Mouse (Mus musculus): ENCODE measurements around the gene Pklr.

Pklr gene

GRCm38 (mm10) chr3:89163643-89164245, 27.8 kb downstream of the Pklr start:
- DNase-seq (ENCODE audit: low read depth, low spot score), result no peak

DNA sequence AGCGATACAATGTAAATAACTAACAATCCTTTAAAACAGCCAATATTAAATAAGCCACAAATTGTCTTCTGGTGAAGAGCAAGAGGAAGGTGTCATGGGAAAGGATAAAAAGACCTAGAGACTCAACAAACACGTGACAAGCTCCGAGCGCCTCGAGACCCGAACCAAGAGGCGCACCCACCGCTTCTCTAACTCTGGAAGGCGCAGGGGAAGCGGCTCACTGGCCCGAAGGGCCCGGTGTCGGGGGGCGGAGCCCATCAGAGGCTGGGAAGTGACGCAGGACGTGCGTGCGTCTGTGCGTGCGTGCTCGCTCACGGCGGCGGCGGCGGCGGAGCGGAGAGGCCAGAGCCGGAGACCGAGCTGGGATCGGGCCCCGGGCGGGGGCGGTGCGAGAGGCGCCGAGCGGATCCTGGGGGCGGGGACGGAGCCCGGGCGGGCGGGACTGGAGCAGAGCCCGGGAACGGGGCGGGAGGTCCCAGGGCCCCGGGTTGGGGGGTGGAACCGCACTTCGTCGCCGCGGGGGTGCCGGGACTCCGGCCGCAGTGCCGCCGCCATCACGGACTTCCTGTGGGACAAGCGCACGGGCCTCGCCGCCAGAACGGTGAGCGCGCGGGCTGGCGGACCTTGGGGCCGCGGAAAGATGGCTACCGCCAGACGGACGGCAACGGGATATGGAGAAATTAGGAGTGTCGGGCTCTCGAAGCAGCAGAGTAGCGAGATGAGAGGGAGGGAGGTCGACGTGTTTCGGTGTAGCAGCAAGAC, 28.7 kb downstream of the Pklr start, which contains the start of gene Clk2:
Clk2 (plus strand) TSS at position 290 of the 762 bp plus-strand sequence.
- peak; percentile 96 for DNase-seq (ENCODE audit: low read depth, low spot score)

DNA sequence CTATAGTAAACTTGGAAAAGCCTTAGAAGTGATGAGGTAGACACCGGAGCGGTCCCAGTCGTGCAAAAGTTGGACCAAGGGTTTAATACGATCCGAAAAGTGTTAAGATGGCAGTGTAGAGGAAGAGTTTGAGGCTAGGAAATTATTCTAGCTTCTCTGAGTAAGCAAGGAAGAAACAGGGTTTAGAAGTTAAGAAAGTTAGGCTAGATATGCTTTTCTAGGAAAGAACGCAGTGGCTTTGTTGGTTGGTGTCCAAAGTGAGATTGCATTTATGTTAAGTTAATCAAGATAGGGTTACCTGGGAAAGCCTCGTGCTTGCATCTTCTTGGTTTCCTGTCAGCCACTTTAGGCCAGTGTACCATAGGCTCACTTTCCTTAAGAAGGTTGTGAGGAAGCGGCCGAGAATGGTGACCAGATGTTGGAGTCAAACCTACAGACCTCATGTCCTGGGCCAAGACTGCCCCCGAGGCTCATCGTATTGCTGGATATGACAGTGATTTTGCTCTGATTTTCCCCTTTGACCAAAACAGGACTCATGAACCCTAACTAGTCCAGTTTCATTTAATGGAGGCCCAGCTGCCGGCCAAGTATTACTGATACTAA, 29.4 kb downstream of the Pklr start:
- DNase-seq (ENCODE audit: low read depth, low spot score), result no peak

GRCm38 (mm10) chr3:89166945-89167344, 31.0 kb downstream of the Pklr start:
- no peak for DNase-seq (ENCODE audit: low read depth, low spot score)

DNA sequence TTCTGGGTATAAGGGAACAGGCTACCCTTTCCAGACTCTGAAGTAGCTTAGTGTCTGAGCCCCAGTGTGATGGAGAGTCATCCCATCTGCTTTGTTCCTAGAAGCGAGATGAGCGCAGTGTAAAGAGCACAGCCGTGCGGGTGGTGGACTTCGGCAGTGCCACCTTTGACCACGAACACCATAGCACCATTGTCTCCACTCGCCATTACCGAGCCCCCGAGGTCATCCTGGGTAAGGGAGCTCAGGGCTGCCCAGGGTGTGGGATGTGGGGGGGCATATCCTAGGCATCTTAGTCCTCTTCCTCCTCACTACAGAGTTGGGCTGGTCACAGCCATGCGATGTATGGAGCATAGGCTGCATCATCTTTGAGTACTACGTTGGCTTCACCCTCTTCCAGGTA, 38.9 kb downstream of the Pklr start:
- DNase-seq (ENCODE audit: low read depth, low spot score), result no peak

GRCm38 (mm10) chr3:89175544-89175943, 39.6 kb downstream of the Pklr start:
- no peak for DNase-seq (ENCODE audit: low read depth, low spot score)

GRCm38 (mm10) chr3:89176421-89176820, 40.5 kb downstream of the Pklr start:
- no peak for DNase-seq (ENCODE audit: low read depth, low spot score)

GRCm38 (mm10) chr3:89177242-89178106, 41.5 kb downstream of the Pklr start, which contains the start of gene Scamp3:
Gene Scamp3, plus strand, starts transcription at chr3:89177473.
- DNase-seq (ENCODE audit: low read depth, low spot score), result peak; percentile 99

DNA sequence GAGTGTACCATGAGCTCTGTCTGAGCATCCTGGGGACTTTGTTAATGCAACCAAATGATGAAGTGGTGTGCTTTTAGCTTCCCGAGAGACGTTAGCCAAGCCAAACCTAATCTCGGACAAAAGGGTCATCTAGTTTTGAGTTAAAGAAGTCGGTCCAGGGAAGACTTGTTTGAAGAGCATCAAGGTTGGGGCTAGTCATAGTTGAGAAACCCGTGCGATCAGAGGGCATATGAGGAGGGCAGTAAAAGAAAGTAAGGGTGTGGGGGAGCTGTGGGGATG, 42.1 kb downstream of the Pklr start:
- no peak for DNase-seq (ENCODE audit: low read depth, low spot score)

DNA sequence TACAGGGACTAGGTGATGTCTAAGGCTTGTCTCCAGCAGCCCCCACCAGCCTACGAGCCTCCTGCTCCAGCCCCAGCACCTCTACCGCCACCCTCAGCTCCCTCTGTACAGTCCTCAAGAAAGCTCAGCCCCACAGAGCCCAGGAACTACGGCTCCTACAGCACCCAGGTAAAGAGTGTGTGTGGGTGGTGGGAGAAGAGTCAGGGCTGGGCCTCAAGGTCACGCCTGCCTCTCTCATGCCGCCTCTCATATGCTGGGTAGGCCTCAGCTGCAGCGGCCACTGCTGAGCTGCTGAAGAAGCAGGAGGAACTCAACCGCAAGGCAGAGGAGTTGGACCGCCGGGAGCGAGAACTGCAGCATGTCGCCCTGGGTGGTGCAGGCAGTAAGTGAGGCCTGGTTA, 43.1 kb downstream of the Pklr start:
- DNase-seq (ENCODE audit: low read depth, low spot score), result no peak

- DNase-seq (ENCODE audit: low read depth, low spot score), result no peak
Observed at GRCm38 (mm10) chr3:89181749-89182500, 46.0 kb downstream of the Pklr start.

DNA sequence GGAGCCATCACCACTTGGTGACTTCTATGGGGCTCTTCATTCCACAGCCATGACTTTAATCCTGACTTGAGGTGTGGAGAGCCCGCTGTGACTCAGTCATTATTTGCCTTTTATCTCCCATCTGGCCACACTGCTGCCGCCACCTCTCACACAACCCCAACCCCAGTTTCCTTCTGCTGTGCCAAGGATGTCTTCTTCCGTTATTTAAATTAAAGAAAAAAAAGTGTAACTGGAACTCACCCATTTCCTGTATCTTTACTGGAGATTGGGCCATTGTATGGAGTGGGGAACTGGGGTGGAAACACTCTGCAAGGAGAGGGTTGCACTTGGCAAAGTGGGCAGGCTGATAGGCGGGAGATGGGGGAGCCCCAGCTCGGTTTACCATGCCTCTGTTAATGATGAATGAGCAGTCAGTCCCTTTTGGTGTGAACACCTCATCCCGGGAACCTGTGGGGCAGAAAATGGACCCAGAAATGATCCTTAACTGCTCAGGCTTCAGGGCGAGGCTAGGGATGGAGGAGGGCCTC, 46.7 kb downstream of the Pklr start:
- no peak for DNase-seq (ENCODE audit: low read depth, low spot score)

DNA sequence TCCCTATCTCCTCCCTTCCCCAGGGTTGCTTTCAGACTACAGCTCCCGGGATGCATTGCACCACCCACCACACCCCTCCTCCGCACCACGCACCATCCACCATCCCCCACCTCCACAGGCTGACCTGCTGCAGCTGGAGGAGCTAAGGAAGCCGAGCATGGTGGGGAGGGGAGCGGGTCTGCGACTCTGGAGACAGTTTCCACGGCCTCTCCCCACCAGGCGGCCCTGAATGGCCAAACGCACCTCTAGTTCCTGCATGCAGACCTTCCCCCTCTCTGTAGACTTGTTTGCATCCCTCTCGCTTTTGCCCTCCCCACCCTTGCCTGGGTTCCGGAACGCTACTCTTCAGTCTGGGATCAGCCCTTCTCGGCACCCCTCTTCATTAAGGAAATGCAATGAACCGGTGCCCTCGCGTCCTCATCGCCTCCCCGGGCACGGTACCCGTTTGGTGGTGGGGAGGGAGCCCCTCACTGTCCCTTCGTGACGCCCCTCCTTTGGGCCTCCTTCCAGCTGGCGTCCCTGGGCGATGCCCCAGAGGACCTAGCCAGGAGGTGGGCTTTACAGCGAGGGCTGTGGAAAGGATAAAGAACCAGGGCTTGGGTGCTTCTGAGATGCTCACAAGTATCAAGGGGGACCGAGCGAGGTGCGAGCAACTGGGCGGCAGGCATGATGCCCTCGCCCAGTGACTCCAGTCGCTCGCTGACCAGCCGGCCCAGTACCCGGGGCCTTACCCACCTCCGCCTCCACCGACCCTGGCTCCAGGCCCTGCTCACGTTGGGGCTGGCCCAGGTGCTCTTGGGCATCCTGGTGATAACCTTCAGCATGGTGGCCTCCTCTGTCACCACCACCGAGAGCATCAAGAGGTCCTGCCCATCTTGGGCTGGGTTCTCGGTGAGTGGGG, 47.4 kb downstream of the Pklr start, which contains the start of gene Fam189b:
Fam189b (plus strand) TSS at position 86 of the 901 bp plus-strand sequence.
- DNase-seq (ENCODE audit: low read depth, low spot score), result peak; percentile 92

- no peak for DNase-seq (ENCODE audit: low read depth, low spot score)
Observed at GRCm38 (mm10) chr3:89183959-89184315, 48.0 kb downstream of the Pklr start.

DNA sequence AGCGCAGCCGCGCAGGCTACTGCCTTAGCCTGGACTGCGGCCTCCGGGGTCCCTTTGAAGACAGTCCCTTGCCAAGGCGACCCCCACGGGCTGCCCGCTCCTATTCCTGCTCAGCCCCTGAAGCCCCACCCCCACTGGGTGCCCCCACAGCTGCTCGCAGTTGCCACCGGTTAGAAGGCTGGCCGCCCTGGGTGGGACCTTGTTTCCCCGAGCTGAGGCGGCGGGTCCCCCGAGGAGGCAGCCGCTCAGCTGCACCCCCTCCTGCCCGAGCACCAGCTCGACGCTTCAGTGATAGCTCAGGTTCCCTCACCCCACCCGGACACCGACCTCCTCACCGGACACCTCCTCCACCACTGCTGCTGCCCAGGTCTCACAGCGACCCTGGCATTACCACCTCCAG, 51.3 kb downstream of the Pklr start:
- no peak for DNase-seq (ENCODE audit: low read depth, low spot score)

GRCm38 (mm10) chr3:89187690-89188477, 51.9 kb downstream of the Pklr start:
- DNase-seq (ENCODE audit: low read depth, low spot score), result no peak

DNA sequence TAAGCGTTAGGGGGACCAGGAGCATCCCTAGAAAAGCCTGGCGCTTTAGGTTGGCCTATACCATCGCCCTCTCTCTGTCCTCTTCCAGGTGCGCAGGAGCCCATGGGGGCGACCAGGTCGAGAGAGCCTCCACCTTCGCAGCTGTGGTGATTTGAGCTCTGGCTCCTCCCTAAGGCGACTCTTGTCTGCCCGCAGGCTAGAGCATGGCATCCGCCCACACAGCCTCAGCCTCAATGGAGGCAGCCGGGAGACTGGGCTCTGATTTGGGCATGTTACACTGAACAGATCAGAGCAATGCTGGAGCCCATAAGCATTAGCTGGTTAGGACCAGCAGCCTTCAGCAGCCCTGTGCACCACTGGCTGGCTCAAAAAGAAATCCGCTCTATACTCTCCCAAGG, 52.5 kb downstream of the Pklr start:
- no peak for DNase-seq (ENCODE audit: low read depth, low spot score)

DNA sequence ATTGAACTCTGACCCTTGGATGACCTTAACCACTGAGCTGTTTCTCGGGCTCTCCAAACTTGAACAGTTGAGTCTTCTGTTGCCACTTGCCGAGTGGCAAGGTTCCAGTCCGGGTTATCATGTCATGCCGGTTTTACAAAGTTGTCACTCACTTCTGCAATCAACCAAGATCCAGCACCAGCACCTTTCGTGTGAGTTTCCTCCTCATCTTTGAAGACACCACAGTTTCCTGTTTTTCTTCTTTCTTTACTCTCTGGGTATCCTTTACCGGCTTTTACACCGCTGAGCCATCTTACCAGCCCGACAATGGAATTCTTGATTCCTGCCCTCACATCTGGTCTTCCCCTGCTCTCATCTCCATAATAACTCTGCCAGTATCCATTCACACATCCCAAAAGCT, 54.5 kb downstream of the Pklr start:
- DNase-seq (ENCODE audit: low read depth, low spot score), result no peak

GRCm38 (mm10) chr3:89193351-89193750, 57.4 kb downstream of the Pklr start:
- peak; percentile 46 for DNase-seq (ENCODE audit: low read depth, low spot score)
